Mouse (Mus musculus): Measurements from ENCODE around the gene Amn1. TPM values are rescaled to one million over a fixed set of nuclear protein-coding genes. Genes with fewer than 3 reads are reported as not detected.
"Not testable (repeated sequence)": the region's sequence is repeated elsewhere in the genome, so short reads cannot be mapped to it uniquely, and the experiment has no call there.

The Amn1 gene
- polyA plus RNA-seq, 1 experiment from 2014 or later, result 24.1 TPM

GRCm38 (mm10) chr6:149184007-149184406 is 4.5 kb downstream of the Amn1 start:
- Histone ChIP-seq H3K4me3 (no peak overlapping the region), H3K27me3 (no peaks in the 10 kb centered on the region), H3K9me3 (no peaks in the 10 kb centered on the region), H3K9ac (no peak overlapping the region), H3K4me2 (no peak overlapping the region), H3K27ac (no peak overlapping the region), H3K4me1 (peaks cover 7% of the 10 kb centered on the region), H3K36me3 (peaks cover 35% of the 10 kb centered on the region)
- no peak for ATAC-seq (ENCODE audit: insufficient number of reproducible peaks, low FRiP score, low TSS enrichment, low read depth)
- 86% methylated on average over 1 of the region's 1 CpGs for WGBS

GRCm38 (mm10) chr6:149179064-149179463 is 9.4 kb downstream of the Amn1 start:
- H3K27me3 ChIP-seq, result no peaks in the 10 kb centered on the region
- no peak overlapping the region for H3K27ac ChIP-seq
- H3K4me1 ChIP-seq, result no peaks in the 10 kb centered on the region
- no peak overlapping the region for H3K9ac ChIP-seq
- peaks cover 64% of the 10 kb centered on the region for H3K36me3 ChIP-seq
- no peaks in the 10 kb centered on the region for H3K9me3 ChIP-seq
- H3K4me2 ChIP-seq, result no peak overlapping the region
- no peak for ATAC-seq (ENCODE audit: insufficient number of reproducible peaks, low FRiP score, low TSS enrichment, low read depth)
- H3K4me3 ChIP-seq, result no peak overlapping the region

GRCm38 (mm10) chr6:149174932-149175570 is 13.5 kb downstream of the Amn1 start:
- H3K27ac ChIP-seq, result no peak overlapping the region
- no peaks in the 10 kb centered on the region for H3K27me3 ChIP-seq
- ATAC-seq (ENCODE audit: insufficient number of reproducible peaks, low FRiP score, low TSS enrichment, low read depth), result no peak
- no peak overlapping the region for H3K4me2 ChIP-seq
- no peaks in the 10 kb centered on the region for H3K9me3 ChIP-seq
- H3K4me3 ChIP-seq, result no peak overlapping the region
- H3K9ac ChIP-seq, result no peak overlapping the region
- H3K36me3 ChIP-seq, result peaks cover 41% of the 10 kb centered on the region
- 96% methylated on average over 3 of the region's 3 CpGs for WGBS
- no peaks in the 10 kb centered on the region for H3K4me1 ChIP-seq

GRCm38 (mm10) chr6:149173831-149174625 is 14.5 kb downstream of the Amn1 start:
- no peak for ATAC-seq (ENCODE audit: insufficient number of reproducible peaks, low FRiP score, low TSS enrichment, low read depth)
- no peaks in the 10 kb centered on the region for H3K4me1 ChIP-seq

GRCm38 (mm10) chr6:149169965-149170364 is 18.5 kb downstream of the Amn1 start:
- H3K4me2 ChIP-seq; H3K9me3 ChIP-seq; H3K4me3 ChIP-seq; H3K27ac ChIP-seq; ATAC-seq (ENCODE audit: insufficient number of reproducible peaks, low FRiP score, low TSS enrichment, low read depth); H3K9ac ChIP-seq; H3K4me1 ChIP-seq; H3K27me3 ChIP-seq: not testable (repeated sequence)
- H3K36me3 ChIP-seq, result peaks cover 25% of the 10 kb centered on the region
- WGBS, result 95% methylated on average over 4 of the region's 4 CpGs

More at GRCm38 (mm10) chr6:149173831-149174625, 14.5 kb downstream of the Amn1 start:
- Histone ChIP-seq H3K4me2 (no peak overlapping the region), H3K9me3 (no peaks in the 10 kb centered on the region), H3K4me3 (no peak overlapping the region), H3K27me3 (no peaks in the 10 kb centered on the region), H3K36me3 (peaks cover 36% of the 10 kb centered on the region), H3K9ac (no peak overlapping the region), H3K27ac (no peak overlapping the region)
- 64% methylated on average over 4 of the region's 4 CpGs for WGBS

- Histone ChIP-seq H3K4me1 (no peaks in the 10 kb centered on the region), H3K9me3 (no peaks in the 10 kb centered on the region), H3K9ac (no peak overlapping the region), H3K4me3 (no peak overlapping the region), H3K27ac (no peak overlapping the region), H3K36me3 (peaks cover 25% of the 10 kb centered on the region), H3K4me2 (no peak overlapping the region), H3K27me3 (no peaks in the 10 kb centered on the region)
- no peak for ATAC-seq (ENCODE audit: insufficient number of reproducible peaks, low FRiP score, low TSS enrichment, low read depth)
- 95% methylated on average over 2 of the region's 2 CpGs for WGBS
Measured at GRCm38 (mm10) chr6:149168436-149168835, 20.1 kb downstream of the Amn1 start.

- ATAC-seq (ENCODE audit: insufficient number of reproducible peaks, low FRiP score, low TSS enrichment, low read depth), result no peak
Measured at GRCm38 (mm10) chr6:149167672-149168071, 20.8 kb downstream of the Amn1 start.

GRCm38 (mm10) chr6:149167038-149167437 is 21.5 kb downstream of the Amn1 start:
- not testable (repeated sequence) for H3K4me2 ChIP-seq; H3K27me3 ChIP-seq; ATAC-seq (ENCODE audit: insufficient number of reproducible peaks, low FRiP score, low TSS enrichment, low read depth); H3K4me3 ChIP-seq; H3K4me1 ChIP-seq; H3K9me3 ChIP-seq; H3K9ac ChIP-seq; H3K27ac ChIP-seq
- WGBS, result 83% methylated on average over 3 of the region's 4 CpGs
- peaks cover 30% of the 10 kb centered on the region for H3K36me3 ChIP-seq

More at GRCm38 (mm10) chr6:149167672-149168071, 20.8 kb downstream of the Amn1 start:
- no peak overlapping the region for H3K4me2 ChIP-seq
- 95% methylated on average over 1 of the region's 1 CpGs for WGBS
- H3K9me3 ChIP-seq, result no peaks in the 10 kb centered on the region
- no peaks in the 10 kb centered on the region for H3K27me3 ChIP-seq
- peaks cover 28% of the 10 kb centered on the region for H3K36me3 ChIP-seq
- H3K27ac ChIP-seq, result no peak overlapping the region
- H3K9ac ChIP-seq, result no peak overlapping the region
- no peak overlapping the region for H3K4me3 ChIP-seq
- no peaks in the 10 kb centered on the region for H3K4me1 ChIP-seq

- Histone ChIP-seq H3K27ac (no peak overlapping the region), H3K4me1 (no peaks in the 10 kb centered on the region), H3K4me3 (no peak overlapping the region), H3K27me3 (no peaks in the 10 kb centered on the region), H3K9ac (no peak overlapping the region), H3K9me3 (no peaks in the 10 kb centered on the region), H3K4me2 (no peak overlapping the region), H3K36me3 (peaks cover 34% of the 10 kb centered on the region)
- no peak for ATAC-seq (ENCODE audit: insufficient number of reproducible peaks, low FRiP score, low TSS enrichment, low read depth)
- WGBS, result 49% methylated on average over 3 of the region's 3 CpGs
Measured at GRCm38 (mm10) chr6:149155031-149155841, 33.3 kb downstream of the Amn1 start.

GRCm38 (mm10) chr6:149154116-149155030 is 34.1 kb downstream of the Amn1 start:
- 20% methylated on average over 8 of the region's 8 CpGs for WGBS
- peaks cover 37% of the 10 kb centered on the region for H3K36me3 ChIP-seq

GRCm38 (mm10) chr6:149153473-149154115 is 34.9 kb downstream of the Amn1 start:
- no peak for ATAC-seq (ENCODE audit: insufficient number of reproducible peaks, low FRiP score, low TSS enrichment, low read depth)
- Histone ChIP-seq H3K27ac (no peak overlapping the region), H3K9me3 (no peaks in the 10 kb centered on the region), H3K4me1 (no peaks in the 10 kb centered on the region), H3K27me3 (no peaks in the 10 kb centered on the region), H3K4me2 (no peak overlapping the region), H3K9ac (no peak overlapping the region), H3K36me3 (peaks cover 33% of the 10 kb centered on the region), H3K4me3 (no peak overlapping the region)
- WGBS, result 37% methylated on average over 6 of the region's 6 CpGs

More at GRCm38 (mm10) chr6:149154116-149155030, 34.1 kb downstream of the Amn1 start:
- H3K9me3 ChIP-seq, result no peaks in the 10 kb centered on the region
- no peaks in the 10 kb centered on the region for H3K4me1 ChIP-seq
- no peak overlapping the region for H3K27ac ChIP-seq
- no peak overlapping the region for H3K4me2 ChIP-seq
- H3K27me3 ChIP-seq, result no peaks in the 10 kb centered on the region
- ATAC-seq (ENCODE audit: insufficient number of reproducible peaks, low FRiP score, low TSS enrichment, low read depth), result no peak
- no peak overlapping the region for H3K4me3 ChIP-seq
- no peak overlapping the region for H3K9ac ChIP-seq

Data from limb, embryonic 15.5 days (tissue).